Comparison of ENCODE assay signal across 30 mouse cellular contexts in the genomic region with DNA sequence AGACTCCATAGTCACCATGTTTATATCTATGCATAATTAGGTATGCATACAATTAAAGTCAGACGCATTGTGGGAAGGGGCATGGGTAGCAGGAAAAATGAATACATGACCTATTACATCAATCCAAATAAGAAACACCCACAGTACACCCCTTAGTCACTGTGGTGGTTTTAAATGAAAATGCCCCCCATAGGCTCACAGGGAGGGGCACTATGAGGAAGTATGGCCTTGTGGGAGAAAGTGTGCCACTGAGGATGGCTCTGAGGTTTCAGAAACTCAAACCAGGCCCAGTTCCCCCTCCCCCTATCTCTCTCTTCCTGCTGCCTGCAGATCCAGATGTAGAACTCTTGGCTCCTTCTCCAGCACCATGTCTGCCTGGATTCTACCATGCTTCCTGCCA. TPM values are rescaled to one million over a fixed set of nuclear protein-coding genes. Genes with fewer than 3 reads are reported as not detected.
DNase-seq lines count a peak whose midpoint lies in the region; ATAC-seq and TF ChIP-seq lines count a peak whose summit lies in the region.
"Had no signal": no experiment of that assay in that cellular context is flagged by ENCODE, and none has a peak within 500 bp of the region (broad histone marks: within the 10 kb centered on the region; RNA-seq: fewer than 3 reads in every experiment).

No protein-coding gene starts in this region.

- WGBS in midbrain, embryonic 11.5 days = 92% methylated on average over 1 of the region's 1 CpGs
- 83% methylated on average over 1 of the region's 1 CpGs for WGBS in midbrain, embryonic 13.5 days
- WGBS in small intestine, adult 2 months = 82% methylated on average over 1 of the region's 1 CpGs

- no peak for TF ChIP-seq CTCF in small intestine, adult 2 months (IDR thresholded peaks at IDR 0.05; ENCODE audit: extremely low read depth, insufficient read length, insufficient replicate concordance, low read depth, low read length)

- H3K27ac ChIP-seq in midbrain, embryonic 11.5 days (ENCODE audit: low read depth, low read length) = no peak overlapping the region
- H3K27ac ChIP-seq in midbrain, embryonic 13.5 days = no peak overlapping the region
- peak overlapping the region; percentile 53; the same call in 1 of the 2 replicates for H3K27ac ChIP-seq in small intestine, adult 2 months (ENCODE audit: insufficient read depth, low read depth, low read length)
- H3K27ac ChIP-seq: embryonic facial prominence, embryonic 13.5 days; embryonic facial prominence, embryonic 15.5 days; forebrain, embryonic 10.5 days; forebrain, embryonic 12.5 days had no signal

- H3K36me3 ChIP-seq in midbrain, embryonic 11.5 days (ENCODE audit: control insufficient read depth, insufficient read depth, low read length) = no peaks in the 10 kb centered on the region
- H3K36me3 ChIP-seq in midbrain, embryonic 13.5 days = no peaks in the 10 kb centered on the region
- H3K36me3 ChIP-seq in small intestine, adult 2 months (ENCODE audit: control insufficient read depth, insufficient read depth, low read length) = peaks cover 12% of the 10 kb centered on the region; the same call in 1 of the 2 replicates
- H3K36me3 ChIP-seq: embryonic facial prominence, embryonic 13.5 days; embryonic facial prominence, embryonic 15.5 days; forebrain, embryonic 10.5 days; forebrain, embryonic 12.5 days had no signal

- H3K9me3 ChIP-seq in midbrain, embryonic 11.5 days (ENCODE audit: control insufficient read depth, low read length) = no peaks in the 10 kb centered on the region
- no peaks in the 10 kb centered on the region for H3K9me3 ChIP-seq in midbrain, embryonic 13.5 days
- H3K9me3 ChIP-seq: embryonic facial prominence, embryonic 13.5 days; embryonic facial prominence, embryonic 15.5 days; forebrain, embryonic 10.5 days; forebrain, embryonic 12.5 days had no signal

- no peak overlapping the region for H3K4me2 ChIP-seq in midbrain, embryonic 11.5 days
- no peak overlapping the region for H3K4me2 ChIP-seq in midbrain, embryonic 13.5 days (replicated peaks)
- H3K4me2 ChIP-seq: embryonic facial prominence, embryonic 13.5 days; embryonic facial prominence, embryonic 15.5 days; forebrain, embryonic 12.5 days had no signal

- no peak overlapping the region for H3K4me3 ChIP-seq in midbrain, embryonic 11.5 days (ENCODE audit: low read depth, low read length)
- H3K4me3 ChIP-seq in midbrain, embryonic 13.5 days (replicated peaks) = no peak overlapping the region
- H3K4me3 ChIP-seq in small intestine, adult 2 months (ENCODE audit: low read depth, low read length) = no peak overlapping the region
- H3K4me3 ChIP-seq: embryonic facial prominence, embryonic 13.5 days; embryonic facial prominence, embryonic 15.5 days; erythroblast, embryonic 14.5 days; forebrain, embryonic 10.5 days; forebrain, embryonic 12.5 days had no signal

- H3K9ac ChIP-seq in midbrain, embryonic 11.5 days (ENCODE audit: low read length) = no peak overlapping the region
- no peak overlapping the region for H3K9ac ChIP-seq in midbrain, embryonic 13.5 days (replicated peaks)
- H3K9ac ChIP-seq: embryonic facial prominence, embryonic 13.5 days; embryonic facial prominence, embryonic 15.5 days; forebrain, embryonic 12.5 days had no signal

- H3K27me3 ChIP-seq in midbrain, embryonic 11.5 days (ENCODE audit: control insufficient read depth, insufficient read depth, low read length) = 0 out of 2 replicates have a peak, but pooled peaks cover 2% of the 10 kb centered on the region
- H3K27me3 ChIP-seq in midbrain, embryonic 13.5 days = peaks cover 4% of the 10 kb centered on the region; the same call in 1 of the 2 replicates
- H3K27me3 ChIP-seq in small intestine, adult 2 months (ENCODE audit: control insufficient read depth, insufficient read depth, low read length) = no peaks in the 10 kb centered on the region
- H3K27me3 ChIP-seq: embryonic facial prominence, embryonic 15.5 days had no signal

- DNase-seq in midbrain, embryonic 11.5 days (ENCODE audit: low spot score, missing footprints) = peak; percentile 59
- DNase-seq in urinary bladder, postnatal 14 days (ENCODE audit: low spot score) = no peak
- DNase-seq: adrenal gland, adult 2 months; adrenal gland, postnatal 10 days; adrenal gland, postnatal 25 days; cerebellum, adult 11 months; cerebellum, adult 18-20 months; cerebellum, adult 8-10 months; cerebellum, adult 9-11 months; cerebellum, postnatal 14 days; cerebellum, postnatal 36 days had no signal

- H3K4me1 ChIP-seq in midbrain, embryonic 11.5 days (ENCODE audit: control insufficient read depth, insufficient read depth, low read length) = no peaks in the 10 kb centered on the region
- H3K4me1 ChIP-seq in midbrain, embryonic 13.5 days (replicated peaks) = peaks cover under 1% of the 10 kb centered on the region; the same call in 1 of the 2 replicates
- H3K4me1 ChIP-seq in small intestine, adult 2 months (ENCODE audit: control insufficient read depth, insufficient read depth, insufficient read length, low read length) = peaks cover 29% of the 10 kb centered on the region
- H3K4me1 ChIP-seq: embryonic facial prominence, embryonic 15.5 days; forebrain, embryonic 12.5 days had no signal

- no peak for TF ChIP-seq POLR2A in small intestine, adult 2 months (IDR thresholded peaks at IDR 0.05; ENCODE audit: low read depth, low read length)

- no peak for ATAC-seq in midbrain, embryonic 11.5 days (ENCODE audit: low FRiP score)
- ATAC-seq in midbrain, embryonic 13.5 days = no peak
- peak; percentile 79 for ATAC-seq in granulocyte monocyte progenitor cell, adult 5-6 weeks (replicated peaks; ENCODE audit: poor library complexity, severe bottlenecking)
- ATAC-seq in activated CD4-positive, CD25-positive, alpha-beta regulatory T cell, adult 4 months = no peak
- ATAC-seq: forebrain, embryonic 14.5 days; forebrain, embryonic 16.5 days had no signal

RNA-seq across cellular contexts. Expression of a gene that starts 2.5 kb away (rescaled TPM):
- polyA plus RNA-seq in midbrain, embryonic 11.5 days (2014; fragmentation: Nextera tagmentation; extraction: Ambion mirVana) = not detected in 2 replicates
- 0.08 TPM in 1 of 2 replicates, not detected in the other for polyA plus RNA-seq in midbrain, embryonic 13.5 days (2015; fragmentation: Nextera tagmentation; extraction: Ambion mirVana)
- total RNA-seq in granulocyte monocyte progenitor cell, adult 5-6 weeks (2014; fragmentation: Nextera tagmentation) = not detected in 2 replicates
- not detected in 2 replicates for total RNA-seq in granulocyte monocyte progenitor cell, adult 5-6 weeks (2017)
- polyA plus RNA-seq in small intestine, adult 2 months (2012; rRNA removed) = 2,031 and 4,686 TPM in 2 replicates
- not detected for polyA plus RNA-seq in activated CD4-positive, CD25-positive, alpha-beta regulatory T cell, adult 4 months (2017; shearing (Covaris generic))
- total RNA-seq: adrenal gland, adult 2 months; adrenal gland, postnatal 10 days; adrenal gland, postnatal 25 days; adrenal gland, postnatal 4 days; ES-E14; MEL had no signal
- polyA plus RNA-seq: brain, embryonic 14.5 days; C2C12; cortical plate, adult 2 months; embryonic facial prominence, embryonic 11.5 days; embryonic facial prominence, embryonic 13.5 days; embryonic facial prominence, embryonic 15.5 days; erythroblast, embryonic 14.5 days; forebrain, embryonic 10.5 days; forebrain, embryonic 12.5 days; forebrain, embryonic 14.5 days; forebrain, embryonic 16.5 days; frontal cortex, adult 2 months had no signal

RNA-seq across cellular contexts. Expression of a gene that starts 14.2 kb away (rescaled TPM):
- not detected in 2 replicates for polyA plus RNA-seq in midbrain, embryonic 11.5 days (2014; fragmentation: Nextera tagmentation; extraction: Ambion mirVana)
- polyA plus RNA-seq in midbrain, embryonic 13.5 days (2015; fragmentation: Nextera tagmentation; extraction: Ambion mirVana) = not detected in 2 replicates
- not detected in 2 replicates for total RNA-seq in granulocyte monocyte progenitor cell, adult 5-6 weeks (2014; fragmentation: Nextera tagmentation)
- total RNA-seq in granulocyte monocyte progenitor cell, adult 5-6 weeks (2017) = not detected in 2 replicates
- polyA plus RNA-seq in small intestine, adult 2 months (2012; rRNA removed) = 1.9 and 7.3 TPM in 2 replicates
- polyA plus RNA-seq in activated CD4-positive, CD25-positive, alpha-beta regulatory T cell, adult 4 months (2017; shearing (Covaris generic)) = not detected
- total RNA-seq: adrenal gland, adult 2 months; adrenal gland, postnatal 10 days; adrenal gland, postnatal 25 days; adrenal gland, postnatal 4 days; MEL had no signal
- polyA plus RNA-seq: adrenal gland, adult 2 months; brain, embryonic 14.5 days; C2C12; cortical plate, adult 2 months; embryonic facial prominence, embryonic 11.5 days; embryonic facial prominence, embryonic 13.5 days; embryonic facial prominence, embryonic 15.5 days; erythroblast, embryonic 14.5 days; forebrain, embryonic 10.5 days; forebrain, embryonic 12.5 days; forebrain, embryonic 14.5 days; forebrain, embryonic 16.5 days; frontal cortex, adult 2 months had no signal

RNA-seq across cellular contexts. Expression of a gene that starts 20.8 kb away (rescaled TPM):
- not detected in 2 replicates for polyA plus RNA-seq in midbrain, embryonic 11.5 days (2014; fragmentation: Nextera tagmentation; extraction: Ambion mirVana)
- not detected in 2 replicates for polyA plus RNA-seq in midbrain, embryonic 13.5 days (2015; fragmentation: Nextera tagmentation; extraction: Ambion mirVana)
- total RNA-seq in granulocyte monocyte progenitor cell, adult 5-6 weeks (2014; fragmentation: Nextera tagmentation) = not detected in 2 replicates
- total RNA-seq in granulocyte monocyte progenitor cell, adult 5-6 weeks (2017) = not detected in 2 replicates
- polyA plus RNA-seq in small intestine, adult 2 months (2012; rRNA removed) = 13.5 and 5,678 TPM in 2 replicates
- not detected for polyA plus RNA-seq in activated CD4-positive, CD25-positive, alpha-beta regulatory T cell, adult 4 months (2017; shearing (Covaris generic))
- total RNA-seq: adrenal gland, adult 2 months; adrenal gland, postnatal 10 days; adrenal gland, postnatal 25 days; adrenal gland, postnatal 4 days; ES-E14; MEL had no signal
- polyA plus RNA-seq: adrenal gland, adult 2 months; C2C12; cortical plate, adult 2 months; embryonic facial prominence, embryonic 11.5 days; embryonic facial prominence, embryonic 13.5 days; embryonic facial prominence, embryonic 15.5 days; erythroblast, embryonic 14.5 days; forebrain, embryonic 10.5 days; forebrain, embryonic 12.5 days; forebrain, embryonic 14.5 days; forebrain, embryonic 16.5 days; frontal cortex, adult 2 months had no signal

RNA-seq across cellular contexts. Expression of a gene that starts 52.4 kb away (rescaled TPM):
- 2.7 and 3.1 TPM in 2 replicates for polyA plus RNA-seq in midbrain, embryonic 11.5 days (2014; fragmentation: Nextera tagmentation; extraction: Ambion mirVana)
- 12.8 and 15.0 TPM in 2 replicates for polyA plus RNA-seq in midbrain, embryonic 13.5 days (2015; fragmentation: Nextera tagmentation; extraction: Ambion mirVana)
- total RNA-seq in granulocyte monocyte progenitor cell, adult 5-6 weeks (2014; fragmentation: Nextera tagmentation) = not detected in 2 replicates
- not detected in 2 replicates for total RNA-seq in granulocyte monocyte progenitor cell, adult 5-6 weeks (2017)
- 0.22 and 1.7 TPM in 2 replicates for polyA plus RNA-seq in small intestine, adult 2 months (2012; rRNA removed)
- polyA plus RNA-seq in activated CD4-positive, CD25-positive, alpha-beta regulatory T cell, adult 4 months (2017; shearing (Covaris generic)) = under 1 TPM in 1 of 2 experiments, not detected in 1; 0.36 TPM
- polyA plus RNA-seq: erythroblast, embryonic 14.5 days had no signal

Comparison
In these comparisons a context has a peak if more than half of its experiments do, and no peak if none do; other contexts are left out.
1. RNA of a gene that starts 2.5 kb away (polyA plus RNA-seq): 2,031 to 4,686 TPM in small intestine, adult 2 months; not detected in activated CD4-positive, CD25-positive, alpha-beta regulatory T cell, adult 4 months, 0.08 TPM in midbrain, embryonic 13.5 days and not detected in midbrain, embryonic 11.5 days; every median in the first group is over 1,000 times any median in the second.
2. RNA of a gene that starts 20.8 kb away (polyA plus RNA-seq): 13.5 to 5,678 TPM in small intestine, adult 2 months; not detected in midbrain, embryonic 11.5 days, not detected in midbrain, embryonic 13.5 days and not detected in activated CD4-positive, CD25-positive, alpha-beta regulatory T cell, adult 4 months; every median in the first group is over 10 times any median in the second.